ENCODE assay signal across 29 mouse cellular contexts in genomic region chr11:114903224-114903623, GRCm38 (mm10). TPM values are rescaled to one million over a fixed set of nuclear protein-coding genes. Genes with fewer than 3 reads are reported as not detected.
A peak's percentile ranks its signal among the peaks of the same experiment; 100 is the strongest.
DNase-seq lines count a peak whose midpoint lies in the region; ATAC-seq and TF ChIP-seq lines count a peak whose summit lies in the region.
"Had no signal": no experiment of that assay in that cellular context is flagged by ENCODE, and none has a peak within 500 bp of the region (broad histone marks: within the 10 kb centered on the region; RNA-seq: fewer than 3 reads in every experiment).

No protein-coding gene starts in this region.

- peak overlapping the region; percentile 88 for H3K27ac ChIP-seq in bone marrow macrophage, adult 2 months (ENCODE audit: insufficient read depth, low read depth, low read length)
- no peak overlapping the region for H3K27ac ChIP-seq in stomach, postnatal 0 days (replicated peaks)
- H3K27ac ChIP-seq in liver, embryonic 12.5 days = no peak overlapping the region
- H3K27ac ChIP-seq: forebrain, embryonic 10.5 days; forebrain, embryonic 13.5 days; heart, adult 2 months; heart, embryonic 10.5 days; hindbrain, embryonic 14.5 days; hindbrain, postnatal 0 days had no signal

- H3K4me3 ChIP-seq in bone marrow macrophage, adult 2 months (ENCODE audit: insufficient read depth, low read length) = 0 out of 2 replicates have a peak overlapping the region, but pooled peaks have one; percentile 6
- H3K4me3 ChIP-seq in stomach, postnatal 0 days (ENCODE audit: low read depth, low read length) = no peak overlapping the region
- no peak overlapping the region for H3K4me3 ChIP-seq in liver, embryonic 12.5 days
- H3K4me3 ChIP-seq: forebrain, embryonic 10.5 days; forebrain, embryonic 13.5 days; heart, adult 2 months; heart, embryonic 10.5 days had no signal

- no peak for TF ChIP-seq EP300 in stomach, postnatal 0 days (optimal IDR thresholded peaks at IDR 0.05)

- no peak for TF ChIP-seq POLR2A in bone marrow macrophage, adult 2 months (IDR thresholded peaks at IDR 0.05; ENCODE audit: borderline replicate concordance, low read depth, low read length)

- H3K36me3 ChIP-seq in stomach, postnatal 0 days (ENCODE audit: control insufficient read depth, insufficient read depth, low read length) = no peaks in the 10 kb centered on the region
- no peaks in the 10 kb centered on the region for H3K36me3 ChIP-seq in liver, embryonic 12.5 days
- H3K36me3 ChIP-seq: forebrain, embryonic 10.5 days; G1E; heart, embryonic 10.5 days had no signal

- WGBS in stomach, postnatal 0 days = 90% methylated on average over 4 of the region's 4 CpGs
- 70% methylated on average over 4 of the region's 4 CpGs for WGBS in liver, embryonic 12.5 days (ENCODE audit: insufficient replicate concordance)

- peaks cover 83% of the 10 kb centered on the region for H3K4me1 ChIP-seq in bone marrow macrophage, adult 2 months (ENCODE audit: control insufficient read depth, insufficient read depth, low read length)
- no peaks in the 10 kb centered on the region for H3K4me1 ChIP-seq in stomach, postnatal 0 days (replicated peaks; ENCODE audit: control insufficient read depth, insufficient read depth)
- H3K4me1 ChIP-seq in liver, embryonic 12.5 days = peaks cover 10% of the 10 kb centered on the region; the same call in 1 of the 2 replicates
- H3K4me1 ChIP-seq: forebrain, embryonic 10.5 days; forebrain, embryonic 13.5 days; heart, embryonic 10.5 days had no signal

- no peak for TF ChIP-seq CTCF in bone marrow macrophage, adult 2 months (IDR thresholded peaks at IDR 0.05; ENCODE audit: low read depth, low read length)
- no peak for TF ChIP-seq CTCF in stomach, postnatal 0 days (IDR thresholded peaks at IDR 0.05; ENCODE audit: low read depth)

- peak; percentile 34 for DNase-seq in 416B (ENCODE audit: low read depth)
- no peak for DNase-seq in embryo, embryonic 11 days
- no peak for DNase-seq in stomach, postnatal 0 days (ENCODE audit: low spot score)
- DNase-seq in heart, adult 18-20 months = no peak
- DNase-seq: adrenal gland, postnatal 25 days; B cell, adult 2 months; cerebellum, adult 11-12 months; cerebellum, adult 8-10 months; cerebellum, postnatal 10 days; cerebellum, postnatal 36 days; gastrocnemius, postnatal 10 days; heart, adult 2 months; heart, postnatal 4 days had no signal

- H3K4me2 ChIP-seq in stomach, postnatal 0 days (replicated peaks; ENCODE audit: low read depth) = no peak overlapping the region
- H3K4me2 ChIP-seq in liver, embryonic 12.5 days = no peak overlapping the region
- H3K4me2 ChIP-seq: forebrain, embryonic 13.5 days; hindbrain, embryonic 14.5 days had no signal

- H3K27me3 ChIP-seq in stomach, postnatal 0 days (ENCODE audit: control insufficient read depth, insufficient read depth, low read length) = no peaks in the 10 kb centered on the region
- H3K27me3 ChIP-seq in liver, embryonic 12.5 days (replicated peaks) = no peaks in the 10 kb centered on the region
- H3K27me3 ChIP-seq: forebrain, embryonic 13.5 days; Patski had no signal

- H3K9me3 ChIP-seq in stomach, postnatal 0 days (ENCODE audit: control insufficient read depth, low read length) = no peaks in the 10 kb centered on the region
- no peaks in the 10 kb centered on the region for H3K9me3 ChIP-seq in liver, embryonic 12.5 days (replicated peaks)
- H3K9me3 ChIP-seq: forebrain, embryonic 10.5 days; forebrain, embryonic 13.5 days; heart, embryonic 10.5 days had no signal

- no peak overlapping the region for H3K9ac ChIP-seq in stomach, postnatal 0 days (ENCODE audit: low read length)
- H3K9ac ChIP-seq in liver, embryonic 12.5 days = no peak overlapping the region
- H3K9ac ChIP-seq: forebrain, embryonic 13.5 days; hindbrain, embryonic 14.5 days had no signal

- ATAC-seq in megakaryocyte, adult 5-6 weeks (ENCODE audit: poor library complexity, severe bottlenecking) = peak; percentile 59
- peak; percentile 44; the same call in 1 of the 2 replicates for ATAC-seq in monocyte, adult 5-6 weeks (replicated peaks; ENCODE audit: insufficient number of reproducible peaks, low FRiP score, low TSS enrichment, poor library complexity, severe bottlenecking)
- no peak for ATAC-seq in stomach, postnatal 0 days (ENCODE audit: low FRiP score, low TSS enrichment)
- no peak for ATAC-seq in liver, embryonic 12.5 days
- ATAC-seq: forebrain, embryonic 13.5 days; forebrain, embryonic 16.5 days; hindbrain, postnatal 0 days; inflammation-experienced regulatory T-cells, adult 6 months; intestine, embryonic 16.5 days; Patski had no signal

RNA-seq across cellular contexts. Expression of gene Cd300a, which starts 13.4 kb away (rescaled TPM):
- polyA plus RNA-seq in bone marrow macrophage, adult 2 months (2012; ENCODE audit: insufficient read depth, insufficient read length, missing spikeins) = 202 and 239 TPM in 2 replicates
- 38.1 and 38.5 TPM in 2 replicates for total RNA-seq in megakaryocyte, adult 5-6 weeks (2015)
- 71.1 and 83.8 TPM in 2 replicates for total RNA-seq in megakaryocyte, adult 5-6 weeks (2017)
- total RNA-seq in monocyte, adult 5-6 weeks (2017) = 204 to 286 TPM (median 215 TPM) in 3 replicates
- 1.5 and 2.1 TPM in 2 replicates for polyA plus RNA-seq in stomach, postnatal 0 days (2015; fragmentation: Nextera tagmentation; extraction: Ambion mirVana)
- total RNA-seq in heart, adult 18-20 months (2021) = under 1 TPM; 0.62 to 0.98 TPM
- 3.7 and 4.6 TPM in 2 replicates for polyA plus RNA-seq in liver, embryonic 12.5 days (2016; fragmentation: Nextera tagmentation; extraction: Ambion mirVana)
- polyA plus RNA-seq: G1E had no signal

RNA-seq across cellular contexts. Expression of gene Cd300lb, which starts 31.0 kb away (rescaled TPM):
- 194 and 220 TPM in 2 replicates for polyA plus RNA-seq in bone marrow macrophage, adult 2 months (2012; ENCODE audit: insufficient read depth, insufficient read length, missing spikeins)
- 107 TPM in 2 replicates for total RNA-seq in megakaryocyte, adult 5-6 weeks (2015)
- 82.9 and 97.3 TPM in 2 replicates for total RNA-seq in megakaryocyte, adult 5-6 weeks (2017)
- 53.2 to 124 TPM (median 94.6 TPM) in 3 replicates for total RNA-seq in monocyte, adult 5-6 weeks (2017)
- 0.12 TPM in 2 replicates for polyA plus RNA-seq in stomach, postnatal 0 days (2015; fragmentation: Nextera tagmentation; extraction: Ambion mirVana)
- under 1 TPM; 0.23 to 0.40 TPM for total RNA-seq in heart, adult 18-20 months (2021)
- polyA plus RNA-seq in liver, embryonic 12.5 days (2016; fragmentation: Nextera tagmentation; extraction: Ambion mirVana) = 0.39 and 0.67 TPM in 2 replicates
- total RNA-seq: CH12.LX had no signal
- polyA plus RNA-seq: embryonic facial prominence, embryonic 11.5 days; forebrain, embryonic 10.5 days; G1E; inflammation-experienced regulatory T-cells, adult 6 months had no signal

RNA-seq across cellular contexts. Expression of gene Gprc5c, which starts 52.3 kb away (rescaled TPM):
- 35.4 and 38.0 TPM in 2 replicates for polyA plus RNA-seq in bone marrow macrophage, adult 2 months (2012; ENCODE audit: insufficient read depth, insufficient read length, missing spikeins)
- total RNA-seq in megakaryocyte, adult 5-6 weeks (2015) = 0.04 and 0.32 TPM in 2 replicates
- 0.37 and 0.89 TPM in 2 replicates for total RNA-seq in megakaryocyte, adult 5-6 weeks (2017)
- 0.78 to 3.1 TPM (median 1.9 TPM) in 3 replicates for total RNA-seq in monocyte, adult 5-6 weeks (2017)
- polyA plus RNA-seq in stomach, postnatal 0 days (2015; fragmentation: Nextera tagmentation; extraction: Ambion mirVana) = 10.8 and 11.2 TPM in 2 replicates
- 1 to 10 TPM; 5.1 to 7.5 TPM for total RNA-seq in heart, adult 18-20 months (2021)
- polyA plus RNA-seq in liver, embryonic 12.5 days (2016; fragmentation: Nextera tagmentation; extraction: Ambion mirVana) = 14.3 TPM in 2 replicates
- total RNA-seq: CH12.LX had no signal
- polyA plus RNA-seq: G1E; inflammation-experienced regulatory T-cells, adult 6 months had no signal

Comparison
In these comparisons a context has a peak if more than half of its experiments do, and no peak if none do; other contexts are left out.
1. ATAC-seq: peak in megakaryocyte, adult 5-6 weeks (single experiment) and monocyte, adult 5-6 weeks (single experiment); none in stomach, postnatal 0 days (single experiment) and liver, embryonic 12.5 days (single experiment).
2. RNA of gene Cd300a, which starts 13.4 kb away (total RNA-seq): 204 to 286 TPM in monocyte, adult 5-6 weeks and 38.1 to 83.8 TPM in megakaryocyte, adult 5-6 weeks; 0.62 to 0.98 TPM in heart, adult 18-20 months; every median in the first group is over 10 times any median in the second.
3. RNA of gene Cd300lb, which starts 31.0 kb away (total RNA-seq): 82.9 to 107 TPM in megakaryocyte, adult 5-6 weeks and 53.2 to 124 TPM in monocyte, adult 5-6 weeks; 0.23 to 0.40 TPM in heart, adult 18-20 months; every median in the first group is over 10 times any median in the second.